Comparison of ENCODE assay signal across 9 mouse cellular contexts in genomic region chr9:121890441-121890941, GRCm38 (mm10). TPM values are rescaled to one million over a fixed set of nuclear protein-coding genes. Genes with fewer than 3 reads are reported as not detected.
DNase-seq lines count a peak whose midpoint lies in the region; ATAC-seq and TF ChIP-seq lines count a peak whose summit lies in the region.
"Had no signal": no experiment of that assay in that cellular context is flagged by ENCODE, and none has a peak within 500 bp of the region (broad histone marks: within the 10 kb centered on the region; RNA-seq: fewer than 3 reads in every experiment).

No protein-coding gene starts in this region.

- no peaks in the 10 kb centered on the region for H3K27me3 ChIP-seq in embryonic facial prominence, embryonic 11.5 days (ENCODE audit: control insufficient read depth, insufficient read depth, low read length)
- no peaks in the 10 kb centered on the region for H3K27me3 ChIP-seq in heart, postnatal 0 days (ENCODE audit: control insufficient read depth, insufficient read depth, low read length)
- no peaks in the 10 kb centered on the region for H3K27me3 ChIP-seq in kidney, postnatal 0 days (ENCODE audit: insufficient read depth, low read length)
- H3K27me3 ChIP-seq in lung, embryonic 15.5 days = no peaks in the 10 kb centered on the region

- DNase-seq in cerebellum, postnatal 10 days = peak; percentile 54 to 58
- no peak for DNase-seq in cerebellum, adult 8-10 months
- peak; percentile 38 for DNase-seq in embryonic facial prominence, embryonic 11.5 days (ENCODE audit: low spot score)
- DNase-seq in heart, postnatal 0 days (ENCODE audit: low spot score) = peak; percentile 63
- peak; percentile 73 for DNase-seq in kidney, postnatal 0 days (ENCODE audit: low spot score)
- DNase-seq in right cerebral cortex, postnatal 14 days = peak; percentile 29

- 30% methylated on average over 18 of the region's 18 CpGs for WGBS in embryonic facial prominence, embryonic 11.5 days
- 7% methylated on average over 18 of the region's 18 CpGs for WGBS in heart, postnatal 0 days
- 4% methylated on average over 18 of the region's 18 CpGs for WGBS in kidney, postnatal 0 days
- WGBS in lung, embryonic 15.5 days = 3% methylated on average over 18 of the region's 18 CpGs

- H3K4me1 ChIP-seq in embryonic facial prominence, embryonic 11.5 days (ENCODE audit: control insufficient read depth, insufficient read depth, low read length) = no peaks in the 10 kb centered on the region
- peaks cover 20% of the 10 kb centered on the region for H3K4me1 ChIP-seq in heart, postnatal 0 days (ENCODE audit: control insufficient read depth, insufficient read depth)
- H3K4me1 ChIP-seq in kidney, postnatal 0 days (replicated peaks; ENCODE audit: insufficient read depth, low read length) = 0 out of 2 replicates have a peak, but pooled peaks cover 7% of the 10 kb centered on the region
- H3K4me1 ChIP-seq in lung, embryonic 15.5 days = peaks cover 22% of the 10 kb centered on the region

- H3K9me3 ChIP-seq in embryonic facial prominence, embryonic 11.5 days (replicated peaks; ENCODE audit: control insufficient read depth, low read length) = no peaks in the 10 kb centered on the region
- no peaks in the 10 kb centered on the region for H3K9me3 ChIP-seq in heart, postnatal 0 days (replicated peaks; ENCODE audit: control insufficient read depth, low read length)
- no peaks in the 10 kb centered on the region for H3K9me3 ChIP-seq in kidney, postnatal 0 days (replicated peaks; ENCODE audit: low read length)
- H3K9me3 ChIP-seq in lung, embryonic 15.5 days = no peaks in the 10 kb centered on the region

- TF ChIP-seq EP300 in heart, postnatal 0 days (IDR thresholded peaks at IDR 0.05; ENCODE audit: low read depth) = 0 out of 2 replicates have a peak, but pooled peaks have one; percentile 47

- H3K4me3 ChIP-seq in embryonic facial prominence, embryonic 11.5 days (ENCODE audit: low read depth, low read length) = no peak overlapping the region
- peak overlapping the region; percentile 1; the same call in 1 of the 2 replicates for H3K4me3 ChIP-seq in heart, postnatal 0 days (ENCODE audit: low read depth, low read length)
- no peak overlapping the region for H3K4me3 ChIP-seq in kidney, postnatal 0 days (replicated peaks; ENCODE audit: low read depth, low read length)
- H3K4me3 ChIP-seq in lung, embryonic 15.5 days = peak overlapping the region; percentile 12; the same call in 1 of the 2 replicates

- 0 out of 2 replicates have a peak, but pooled peaks have one; percentile 75 for ATAC-seq in embryonic facial prominence, embryonic 11.5 days (replicated peaks; ENCODE audit: insufficient number of reproducible peaks, low FRiP score, low TSS enrichment, low read depth)
- peak; percentile 79 for ATAC-seq in heart, postnatal 0 days (ENCODE audit: insufficient read depth, low read depth)
- ATAC-seq in kidney, postnatal 0 days (replicated peaks; ENCODE audit: low FRiP score, low read depth) = peak; percentile 54; the same call in 1 of the 2 replicates
- ATAC-seq in lung, embryonic 15.5 days (ENCODE audit: borderline replicate concordance, extremely low read depth, low FRiP score, low TSS enrichment) = peak; percentile 78
- no peak for ATAC-seq in monocyte, adult 5-6 weeks (replicated peaks; ENCODE audit: insufficient number of reproducible peaks, low FRiP score, low TSS enrichment, poor library complexity, severe bottlenecking)

- H3K4me2 ChIP-seq in embryonic facial prominence, embryonic 11.5 days (ENCODE audit: low read depth, low read length) = no peak overlapping the region
- peak overlapping the region; percentile 45 for H3K4me2 ChIP-seq in heart, postnatal 0 days (ENCODE audit: low read depth, low read length)
- peak overlapping the region; percentile 36; the same call in 1 of the 2 replicates for H3K4me2 ChIP-seq in kidney, postnatal 0 days (ENCODE audit: low read length)
- peak overlapping the region; percentile 49 for H3K4me2 ChIP-seq in lung, embryonic 15.5 days

- H3K36me3 ChIP-seq in embryonic facial prominence, embryonic 11.5 days (replicated peaks; ENCODE audit: control insufficient read depth, insufficient read depth, low read depth, low read length) = no peaks in the 10 kb centered on the region
- H3K36me3 ChIP-seq in heart, postnatal 0 days (replicated peaks; ENCODE audit: control insufficient read depth, insufficient read depth, low read length) = no peaks in the 10 kb centered on the region
- no peaks in the 10 kb centered on the region for H3K36me3 ChIP-seq in kidney, postnatal 0 days (ENCODE audit: insufficient read depth, low read length)
- H3K36me3 ChIP-seq in lung, embryonic 15.5 days = no peaks in the 10 kb centered on the region

- H3K9ac ChIP-seq in embryonic facial prominence, embryonic 11.5 days (replicated peaks; ENCODE audit: low read length) = no peak overlapping the region
- no peak overlapping the region; the same call in 1 of the 2 replicates for H3K9ac ChIP-seq in heart, postnatal 0 days (replicated peaks; ENCODE audit: low read depth, low read length)
- H3K9ac ChIP-seq in kidney, postnatal 0 days (ENCODE audit: low read depth, low read length) = no peak overlapping the region
- H3K9ac ChIP-seq in lung, embryonic 15.5 days = no peak overlapping the region

- no peak overlapping the region for H3K27ac ChIP-seq in embryonic facial prominence, embryonic 11.5 days (replicated peaks; ENCODE audit: low read depth, low read length)
- peak overlapping the region; percentile 62 for H3K27ac ChIP-seq in heart, postnatal 0 days (ENCODE audit: low read depth)
- H3K27ac ChIP-seq in kidney, postnatal 0 days = no peak overlapping the region; the same call in 1 of the 2 replicates
- H3K27ac ChIP-seq in lung, embryonic 15.5 days = peak overlapping the region; percentile 31; the same call in 1 of the 2 replicates

- TF ChIP-seq CTCF in heart, postnatal 0 days (IDR thresholded peaks at IDR 0.05; ENCODE audit: low read depth) = no peak
- no peak for TF ChIP-seq CTCF in kidney, postnatal 0 days (IDR thresholded peaks at IDR 0.05; ENCODE audit: low read depth)

RNA-seq across cellular contexts. Expression of gene Ackr2, which starts 7.7 kb away (rescaled TPM):
- polyA plus RNA-seq in embryonic facial prominence, embryonic 11.5 days (2014; fragmentation: Nextera tagmentation; extraction: Ambion mirVana) = 0.10 and 0.31 TPM in 2 replicates
- total RNA-seq in heart, postnatal 0 days (2014; rRNA removed; ENCODE audit: low replicate concordance) = 4.1 and 4.6 TPM in 2 replicates
- 1.6 and 2.1 TPM in 2 replicates for polyA plus RNA-seq in heart, postnatal 0 days (2015; fragmentation: Nextera tagmentation; extraction: Ambion mirVana)
- polyA plus RNA-seq in kidney, postnatal 0 days (2015; fragmentation: Nextera tagmentation; extraction: Ambion mirVana) = 0.79 and 0.97 TPM in 2 replicates
- polyA plus RNA-seq in lung, embryonic 15.5 days (2015; fragmentation: Nextera tagmentation; extraction: Ambion mirVana) = 1.1 and 1.3 TPM in 2 replicates
- total RNA-seq in monocyte, adult 5-6 weeks (2017) = 0.29 to 4.3 TPM (median 3.2 TPM) in 3 replicates

RNA-seq across cellular contexts. Expression of gene Cyp8b1, which starts 25.6 kb away (rescaled TPM):
- polyA plus RNA-seq in embryonic facial prominence, embryonic 11.5 days (2014; fragmentation: Nextera tagmentation; extraction: Ambion mirVana) = not detected in 2 replicates
- total RNA-seq in heart, postnatal 0 days (2014; rRNA removed; ENCODE audit: low replicate concordance) = not detected in 2 replicates
- not detected in 2 replicates for polyA plus RNA-seq in heart, postnatal 0 days (2015; fragmentation: Nextera tagmentation; extraction: Ambion mirVana)
- not detected in 2 replicates for polyA plus RNA-seq in kidney, postnatal 0 days (2015; fragmentation: Nextera tagmentation; extraction: Ambion mirVana)
- polyA plus RNA-seq in lung, embryonic 15.5 days (2015; fragmentation: Nextera tagmentation; extraction: Ambion mirVana) = not detected in 2 replicates
- not detected in 3 replicates for total RNA-seq in monocyte, adult 5-6 weeks (2017)
- polyA plus RNA-seq: cortical plate, adult 2 months had no signal

RNA-seq across cellular contexts. Expression of gene Higd1a, which starts 32.3 kb away (rescaled TPM):
- 135 and 136 TPM in 2 replicates for polyA plus RNA-seq in embryonic facial prominence, embryonic 11.5 days (2014; fragmentation: Nextera tagmentation; extraction: Ambion mirVana)
- 59.2 and 85.4 TPM in 2 replicates for total RNA-seq in heart, postnatal 0 days (2014; rRNA removed; ENCODE audit: low replicate concordance)
- polyA plus RNA-seq in heart, postnatal 0 days (2015; fragmentation: Nextera tagmentation; extraction: Ambion mirVana) = 319 and 332 TPM in 2 replicates
- 148 and 151 TPM in 2 replicates for polyA plus RNA-seq in kidney, postnatal 0 days (2015; fragmentation: Nextera tagmentation; extraction: Ambion mirVana)
- polyA plus RNA-seq in lung, embryonic 15.5 days (2015; fragmentation: Nextera tagmentation; extraction: Ambion mirVana) = 155 and 175 TPM in 2 replicates
- 32.4 to 39.0 TPM (median 35.7 TPM) in 3 replicates for total RNA-seq in monocyte, adult 5-6 weeks (2017)

RNA-seq across cellular contexts. Expression of gene Ccdc13, which starts 51.2 kb away (rescaled TPM):
- 0.18 and 1.3 TPM in 2 replicates for polyA plus RNA-seq in embryonic facial prominence, embryonic 11.5 days (2014; fragmentation: Nextera tagmentation; extraction: Ambion mirVana)
- not detected in 2 replicates for total RNA-seq in heart, postnatal 0 days (2014; rRNA removed; ENCODE audit: low replicate concordance)
- polyA plus RNA-seq in heart, postnatal 0 days (2015; fragmentation: Nextera tagmentation; extraction: Ambion mirVana) = 0.34 and 0.41 TPM in 2 replicates
- polyA plus RNA-seq in kidney, postnatal 0 days (2015; fragmentation: Nextera tagmentation; extraction: Ambion mirVana) = 0.23 and 0.25 TPM in 2 replicates
- 1.2 TPM in 2 replicates for polyA plus RNA-seq in lung, embryonic 15.5 days (2015; fragmentation: Nextera tagmentation; extraction: Ambion mirVana)
- 0.53 to 0.58 TPM in 2 of 3 replicates, not detected in the other for total RNA-seq in monocyte, adult 5-6 weeks (2017)

Comparison
In these comparisons a context has a peak if more than half of its experiments do, and no peak if none do; other contexts are left out.
1. H3K27ac ChIP-seq: peak in heart, postnatal 0 days (single experiment) and lung, embryonic 15.5 days (single experiment); none in embryonic facial prominence, embryonic 11.5 days (single experiment) and kidney, postnatal 0 days (single experiment).
2. H3K4me3 ChIP-seq: peak in heart, postnatal 0 days (single experiment) and lung, embryonic 15.5 days (single experiment); none in embryonic facial prominence, embryonic 11.5 days (single experiment) and kidney, postnatal 0 days (single experiment).